Mouse (Mus musculus): ENCODE measurements around the gene Nfatc2. TPM values are rescaled to one million over a fixed set of nuclear protein-coding genes. Genes with fewer than 3 reads are reported as not detected.
A peak's percentile ranks its signal among the peaks of the same experiment; 100 is the strongest.

Gene Nfatc2
- total RNA-seq, 2 experiments from 2014 or later: 19.7 to 20.1 TPM

DNA sequence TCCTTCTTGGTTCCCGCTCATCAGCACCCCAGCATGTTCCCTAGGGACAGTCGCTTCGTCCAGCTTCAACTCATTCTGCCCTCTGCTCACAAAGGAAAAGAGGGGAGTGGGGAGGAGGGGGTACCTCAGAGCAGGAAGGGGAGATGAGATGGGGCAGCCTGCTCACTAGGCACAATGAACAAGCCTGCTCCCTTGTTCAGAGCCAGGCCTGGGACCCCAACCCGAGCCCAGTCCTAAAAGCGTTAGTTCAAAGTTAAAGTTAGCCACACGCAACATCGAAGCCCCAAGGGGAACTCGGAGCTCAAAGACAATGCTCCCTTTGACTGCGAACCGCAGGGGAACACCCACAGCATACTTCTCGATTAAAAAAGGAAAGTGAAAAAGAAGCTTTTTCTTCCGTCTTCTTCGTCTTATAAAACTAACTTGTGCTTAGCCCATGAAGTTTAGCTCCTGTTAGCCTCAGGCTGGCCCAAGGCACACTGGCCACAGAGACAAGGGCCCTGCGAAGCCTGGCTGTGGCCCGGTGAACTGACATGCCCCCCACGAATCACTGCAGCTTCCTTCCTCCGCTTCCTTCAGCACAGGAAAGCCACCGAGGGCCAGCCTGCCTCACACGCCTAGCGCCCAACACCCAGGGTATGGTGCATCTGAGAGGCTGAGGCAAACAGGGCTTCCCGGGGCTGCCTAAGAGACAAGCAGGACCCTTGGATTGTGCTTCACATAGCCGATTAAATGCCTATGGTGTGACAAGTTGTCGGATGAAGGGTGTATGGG, 45.4 kb downstream of the Nfatc2 start:
- no peak overlapping the region for H3K4me3 ChIP-seq
- H3K27ac ChIP-seq: 0 out of 2 replicates have a peak overlapping the region, but pooled peaks have one; percentile 3
- no peak for TF ChIP-seq CTCF (conservative IDR thresholded peaks at IDR 0.05)
- DNase-seq (ENCODE audit: low spot score in 2 of 2): no peak

DNA sequence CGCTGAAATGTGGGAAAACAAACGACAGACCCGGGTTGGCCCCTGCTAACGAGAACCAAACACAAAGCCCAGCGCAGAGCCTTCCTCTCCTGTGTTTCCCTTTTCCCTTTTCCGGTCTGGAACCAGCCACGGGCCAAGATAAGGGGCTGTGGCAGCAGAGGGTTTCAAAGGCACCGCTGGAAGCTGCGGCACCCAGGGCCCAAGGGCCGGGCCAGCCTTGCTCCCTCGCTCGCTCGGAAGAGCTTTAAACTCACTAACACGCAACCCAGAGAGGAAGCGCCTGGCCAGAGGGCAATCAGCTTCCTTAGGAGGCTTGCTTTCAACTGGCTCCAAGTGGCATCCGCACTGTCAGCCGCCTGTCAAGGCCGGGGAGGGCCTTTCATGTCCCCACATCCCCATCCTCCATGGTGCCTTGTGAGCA, 47.9 kb downstream of the Nfatc2 start:
- no peak for TF ChIP-seq CTCF (conservative IDR thresholded peaks at IDR 0.05)

DNA sequence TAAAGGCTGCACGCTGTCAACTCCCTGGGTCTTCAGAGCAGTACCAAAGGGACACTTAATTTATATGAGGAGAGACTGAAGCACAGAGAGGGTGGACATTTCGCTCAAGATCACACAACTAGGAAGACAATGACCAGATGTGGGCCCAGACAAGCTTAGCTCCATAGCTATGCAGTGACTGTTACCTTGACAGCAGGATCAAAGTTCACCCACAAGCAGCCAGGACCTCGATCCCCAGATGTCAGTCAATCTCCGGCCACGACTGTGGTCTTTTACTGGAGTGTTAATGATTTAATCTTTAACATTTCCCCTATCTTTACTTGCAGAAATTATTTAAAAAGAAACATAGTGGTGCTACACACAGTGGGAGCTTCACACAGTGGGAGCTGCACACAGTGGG, 49.1 kb downstream of the Nfatc2 start:
- H3K27ac ChIP-seq: peak overlapping the region; percentile 6; the same call in 1 of the 2 replicates
- H3K4me3 ChIP-seq: no peak overlapping the region
- no peak for DNase-seq (ENCODE audit: low spot score in 2 of 2)
- TF ChIP-seq CTCF (conservative IDR thresholded peaks at IDR 0.05): no peak

More for the DNA sequence above, 47.9 kb downstream of the Nfatc2 start:
- no peak for DNase-seq (ENCODE audit: low spot score in 2 of 2)
- H3K4me3 ChIP-seq: no peak overlapping the region
- H3K27ac ChIP-seq: no peak overlapping the region

DNA sequence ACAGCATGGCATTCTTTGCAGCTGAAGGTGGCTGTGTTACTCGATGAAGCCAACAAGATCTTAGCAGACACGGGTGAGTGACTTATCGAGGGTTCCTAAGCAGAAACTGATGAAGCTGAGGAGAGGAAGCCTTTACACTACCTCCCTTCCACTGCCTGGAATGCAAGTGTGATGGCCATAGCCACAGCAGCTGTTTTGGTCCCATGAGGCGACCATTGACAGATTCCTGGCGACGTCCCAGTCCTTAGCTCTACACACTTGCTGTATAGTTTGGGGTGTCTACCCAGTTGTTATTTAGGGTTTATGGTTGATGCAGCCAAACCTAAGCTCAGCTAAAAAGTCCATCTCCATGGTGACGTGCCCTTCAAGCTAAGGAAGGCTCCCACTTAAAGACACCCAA, 50.2 kb downstream of the Nfatc2 start:
- H3K27ac ChIP-seq: no peak overlapping the region
- DNase-seq (ENCODE audit: low spot score in 2 of 2): no peak
- no peak for TF ChIP-seq CTCF (conservative IDR thresholded peaks at IDR 0.05)
- no peak overlapping the region for H3K4me3 ChIP-seq

DNA sequence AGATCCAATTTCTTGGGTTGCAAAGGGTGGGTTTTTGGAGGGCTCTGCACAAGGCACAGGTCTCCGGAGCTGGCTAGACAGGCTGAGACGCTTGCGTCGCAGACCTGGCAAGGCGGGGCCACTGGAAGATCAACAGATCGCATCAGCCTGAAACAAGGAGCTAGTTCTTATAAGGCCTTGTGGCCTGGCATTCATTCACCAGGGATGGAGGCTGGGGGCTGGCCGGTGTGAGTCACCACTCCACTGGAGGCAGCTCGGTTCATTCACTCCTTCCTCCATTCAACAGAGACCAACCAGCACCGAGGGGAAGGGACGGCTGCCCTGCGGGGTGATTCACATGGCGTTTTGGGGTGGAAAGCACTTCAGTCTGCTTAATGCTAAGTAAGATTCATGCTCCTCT, 52.1 kb downstream of the Nfatc2 start:
- Histone ChIP-seq H3K4me3 (no peak overlapping the region), H3K27ac (no peak overlapping the region)
- no peak for TF ChIP-seq CTCF (conservative IDR thresholded peaks at IDR 0.05)
- DNase-seq (ENCODE audit: low spot score in 2 of 2): no peak

DNA sequence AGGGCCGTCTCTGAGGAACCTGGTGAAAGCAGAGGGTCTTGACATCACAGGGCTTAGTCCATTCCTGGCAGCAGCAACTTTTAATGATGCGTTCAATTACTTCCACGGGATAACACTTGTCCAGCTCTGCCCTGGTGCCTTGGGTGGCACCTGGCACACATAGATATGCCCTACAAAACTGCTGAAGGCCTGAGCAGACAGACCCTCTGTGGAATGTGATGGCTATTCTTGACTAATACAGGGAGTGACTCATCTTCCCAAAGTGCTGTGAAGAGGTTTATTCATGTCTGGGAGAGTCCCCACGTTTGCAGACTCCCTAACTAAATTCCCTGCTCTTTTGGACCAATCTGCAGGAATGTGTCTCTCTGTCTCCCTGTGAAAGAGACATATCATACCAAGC, 53.4 kb downstream of the Nfatc2 start:
- no peak for TF ChIP-seq CTCF (conservative IDR thresholded peaks at IDR 0.05)
- Histone ChIP-seq H3K4me3 (no peak overlapping the region), H3K27ac (no peak overlapping the region)
- DNase-seq (ENCODE audit: low spot score in 2 of 2): no peak

DNA sequence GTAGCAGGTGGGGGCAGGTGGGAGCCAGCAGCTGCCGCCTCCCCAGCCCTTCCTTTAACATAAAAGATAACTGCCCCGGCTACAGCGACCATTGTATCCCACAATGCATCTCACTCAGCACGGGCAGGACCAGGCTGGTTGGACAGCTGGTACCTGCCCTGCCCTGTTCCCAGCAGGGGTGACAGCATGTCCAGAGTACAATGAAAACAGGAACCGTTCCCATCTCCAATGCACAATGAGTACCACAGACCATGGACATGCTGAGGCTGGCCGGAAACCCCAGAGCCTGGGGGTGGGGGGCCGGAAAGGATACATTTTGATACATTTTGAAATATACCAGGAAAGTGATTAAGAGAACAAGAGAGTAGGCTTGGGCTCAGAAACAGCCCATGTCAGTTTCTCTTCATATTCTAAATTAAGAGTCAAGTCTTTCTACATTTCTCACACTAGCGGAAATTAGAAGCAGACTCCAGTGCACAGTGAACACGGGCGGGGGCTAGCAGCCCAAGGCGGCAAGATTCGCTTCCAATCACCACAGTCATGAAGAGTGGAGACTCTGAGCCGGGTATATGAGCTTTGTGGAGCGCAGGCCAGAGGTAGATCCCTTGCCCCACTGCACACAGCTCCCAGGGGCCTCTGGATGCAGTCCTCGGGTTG, 55.4 kb downstream of the Nfatc2 start:
- DNase-seq (ENCODE audit: low spot score in 2 of 2): no peak
- TF ChIP-seq CTCF (conservative IDR thresholded peaks at IDR 0.05): no peak
- Histone ChIP-seq H3K4me3 (no peak overlapping the region), H3K27ac (no peak overlapping the region)

DNA sequence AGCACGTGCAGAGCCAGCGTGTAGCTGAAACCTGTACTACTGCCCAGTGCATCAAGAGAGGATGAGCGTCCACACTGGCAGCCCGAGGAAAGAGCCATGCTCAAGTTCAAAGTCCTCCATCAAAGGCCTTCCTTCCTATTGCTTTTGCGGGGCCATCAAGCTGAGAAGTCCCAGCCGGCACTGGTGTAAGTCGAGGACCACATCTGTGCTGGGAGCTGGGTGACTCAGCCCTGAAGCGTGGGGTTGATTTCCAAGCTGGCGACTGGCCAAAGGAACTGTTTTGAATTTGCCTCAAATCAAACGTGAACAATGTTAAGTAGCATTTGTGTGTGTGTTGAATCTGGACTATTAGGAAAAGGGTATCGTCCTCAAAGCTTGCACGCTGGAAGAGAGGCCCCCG, 57.4 kb downstream of the Nfatc2 start:
- TF ChIP-seq CTCF (conservative IDR thresholded peaks at IDR 0.05): no peak
- DNase-seq (ENCODE audit: low spot score in 2 of 2): peak; percentile 62 to 72
- no peak overlapping the region for H3K4me3 ChIP-seq
- no peak overlapping the region for H3K27ac ChIP-seq

DNA sequence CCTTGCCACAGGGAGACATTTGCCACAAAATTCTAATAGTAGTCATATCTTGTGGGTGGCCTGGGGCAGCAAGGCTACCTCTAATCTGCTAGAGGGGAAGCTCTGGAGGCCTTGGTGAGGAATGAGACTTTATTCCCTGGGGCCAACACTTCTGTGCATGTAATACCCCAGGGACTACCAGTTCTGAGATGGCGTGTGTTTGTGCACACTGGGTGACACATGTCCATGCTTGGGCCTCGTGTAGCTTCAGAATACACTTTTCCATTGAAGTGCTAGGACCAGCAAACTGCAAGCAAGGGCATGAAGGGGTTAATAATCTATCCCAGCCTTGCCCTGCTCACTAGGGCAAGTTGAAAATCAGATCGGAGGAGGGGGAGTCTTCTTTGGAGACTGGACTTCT, 58.4 kb downstream of the Nfatc2 start:
- no peak for TF ChIP-seq CTCF (conservative IDR thresholded peaks at IDR 0.05)
- DNase-seq (ENCODE audit: low spot score in 2 of 2): no peak
- no peak overlapping the region for H3K27ac ChIP-seq
- H3K4me3 ChIP-seq: no peak overlapping the region

DNA sequence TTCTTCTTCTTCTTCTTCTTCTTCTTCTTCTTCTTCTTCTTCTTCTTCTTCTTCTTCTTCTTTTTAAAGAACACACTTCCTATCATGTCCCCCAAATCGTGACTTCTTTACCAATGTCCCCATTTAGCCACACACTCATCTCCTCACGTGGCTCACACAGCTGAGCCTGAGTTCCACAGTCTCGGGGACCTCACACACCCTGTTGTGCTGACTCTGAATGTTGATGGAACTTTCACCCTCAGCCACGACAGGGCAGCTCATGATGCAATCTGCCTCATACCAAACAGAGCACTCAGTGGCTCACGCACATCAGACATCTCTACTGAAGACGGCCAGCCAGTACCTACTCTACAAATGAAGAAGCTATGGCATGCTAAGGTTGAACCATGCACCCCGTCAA, 60.2 kb downstream of the Nfatc2 start:
- no peak overlapping the region for H3K4me3 ChIP-seq
- H3K27ac ChIP-seq: no peak overlapping the region
- no peak for DNase-seq (ENCODE audit: low spot score in 2 of 2)
- TF ChIP-seq CTCF (conservative IDR thresholded peaks at IDR 0.05): no peak

DNA sequence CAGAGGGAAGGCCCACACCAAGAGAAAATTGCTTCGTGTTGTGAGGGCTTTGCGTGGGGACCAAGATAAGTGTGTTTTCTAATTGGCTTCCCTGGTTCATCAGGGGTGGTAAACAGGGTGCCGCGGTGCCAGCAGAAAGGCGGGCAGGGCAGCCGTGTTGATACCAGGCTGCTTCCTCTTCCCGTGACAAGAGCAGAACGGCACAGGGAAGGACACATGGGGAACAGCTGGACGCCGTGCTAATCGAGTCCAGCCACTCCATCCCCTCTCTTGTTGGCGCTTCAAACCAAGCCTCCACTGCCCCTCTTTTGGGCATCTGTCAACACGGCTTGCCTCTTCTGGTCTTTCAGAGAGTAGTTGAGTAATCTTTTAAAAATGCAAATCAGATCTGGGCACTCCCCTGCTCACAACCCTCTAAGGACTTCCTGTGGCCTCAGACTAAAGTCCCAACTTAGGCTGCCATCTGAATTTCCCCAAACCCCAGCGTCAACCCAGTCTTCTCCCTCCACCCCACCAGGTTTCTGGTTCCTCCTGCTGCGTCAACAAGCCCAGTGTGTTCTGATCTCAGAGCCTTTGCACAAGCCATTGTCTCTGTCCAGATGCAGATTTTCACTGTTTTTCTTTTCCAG, 61.7 kb downstream of the Nfatc2 start:
- TF ChIP-seq CTCF (conservative IDR thresholded peaks at IDR 0.05): no peak
- Histone ChIP-seq H3K4me3 (no peak overlapping the region), H3K27ac (0 out of 2 replicates have a peak overlapping the region, but pooled peaks have one; percentile 8)
- no peak for DNase-seq (ENCODE audit: low spot score in 2 of 2)

DNA sequence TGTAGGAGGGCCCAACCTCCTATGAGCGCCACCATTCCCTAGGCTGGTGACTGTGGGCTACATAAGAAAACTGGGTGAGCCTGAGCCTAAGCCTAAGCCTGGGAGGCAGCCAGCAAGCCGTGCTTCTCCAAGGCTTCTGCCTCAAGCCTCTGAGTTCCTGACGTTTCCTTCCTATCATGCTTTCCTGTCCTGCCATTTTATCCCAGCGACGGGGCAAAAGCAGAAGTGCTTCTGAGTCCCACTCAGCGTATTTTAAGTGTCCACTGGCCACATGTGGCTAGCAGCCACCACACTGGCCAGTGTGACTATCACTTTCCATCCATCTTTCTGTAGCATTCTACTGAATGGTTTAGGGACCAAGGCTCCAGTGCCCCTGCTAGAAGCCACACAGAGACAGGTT, 62.4 kb downstream of the Nfatc2 start:
- no peak for DNase-seq (ENCODE audit: low spot score in 2 of 2)
- no peak for TF ChIP-seq CTCF (conservative IDR thresholded peaks at IDR 0.05)
- H3K4me3 ChIP-seq: no peak overlapping the region
- H3K27ac ChIP-seq: 0 out of 2 replicates have a peak overlapping the region, but pooled peaks have one; percentile 8

DNA sequence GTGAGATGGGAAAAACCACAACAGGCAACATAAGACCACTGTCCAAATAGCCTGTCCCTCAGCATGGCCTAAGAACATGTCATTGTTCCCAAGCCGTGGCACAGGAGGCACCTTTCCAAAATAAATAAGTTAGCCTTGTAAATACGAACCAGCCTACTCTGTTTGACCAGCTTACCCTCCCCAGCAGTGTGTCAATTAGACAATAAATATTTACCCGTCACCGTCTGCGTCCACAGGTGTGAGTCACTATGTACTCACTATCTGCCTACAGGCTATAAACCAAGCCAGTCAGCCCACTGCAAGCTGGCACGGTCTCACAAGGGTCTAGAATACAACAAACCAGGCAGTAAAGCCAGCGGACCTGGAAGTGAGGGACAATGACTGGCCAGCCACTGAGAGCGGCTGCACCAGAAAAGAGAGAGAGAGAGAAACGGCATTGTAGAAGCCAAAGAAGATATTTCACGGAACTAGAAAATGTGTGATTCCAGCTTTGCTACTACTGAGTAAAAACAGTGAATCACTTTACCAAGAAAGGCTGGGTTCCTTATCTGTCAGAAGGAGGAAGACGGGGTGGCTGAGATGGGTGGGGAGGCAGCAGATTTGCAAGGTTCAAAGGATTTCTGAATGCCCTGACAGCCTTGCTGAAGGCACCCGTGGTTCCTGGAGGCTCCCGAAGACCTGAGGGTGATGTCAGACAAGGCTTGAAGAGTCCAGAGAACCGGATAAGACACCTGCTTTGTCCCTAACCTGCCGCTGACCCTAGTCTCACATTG, 69.2 kb downstream of the Nfatc2 start:
- no peak for DNase-seq (ENCODE audit: low spot score in 2 of 2)
- H3K4me3 ChIP-seq: no peak overlapping the region
- no peak overlapping the region for H3K27ac ChIP-seq
- no peak for TF ChIP-seq CTCF (conservative IDR thresholded peaks at IDR 0.05)
